Mouse (Mus musculus): ENCODE data around the gene Cacnb3.

The Cacnb3 gene

DNA sequence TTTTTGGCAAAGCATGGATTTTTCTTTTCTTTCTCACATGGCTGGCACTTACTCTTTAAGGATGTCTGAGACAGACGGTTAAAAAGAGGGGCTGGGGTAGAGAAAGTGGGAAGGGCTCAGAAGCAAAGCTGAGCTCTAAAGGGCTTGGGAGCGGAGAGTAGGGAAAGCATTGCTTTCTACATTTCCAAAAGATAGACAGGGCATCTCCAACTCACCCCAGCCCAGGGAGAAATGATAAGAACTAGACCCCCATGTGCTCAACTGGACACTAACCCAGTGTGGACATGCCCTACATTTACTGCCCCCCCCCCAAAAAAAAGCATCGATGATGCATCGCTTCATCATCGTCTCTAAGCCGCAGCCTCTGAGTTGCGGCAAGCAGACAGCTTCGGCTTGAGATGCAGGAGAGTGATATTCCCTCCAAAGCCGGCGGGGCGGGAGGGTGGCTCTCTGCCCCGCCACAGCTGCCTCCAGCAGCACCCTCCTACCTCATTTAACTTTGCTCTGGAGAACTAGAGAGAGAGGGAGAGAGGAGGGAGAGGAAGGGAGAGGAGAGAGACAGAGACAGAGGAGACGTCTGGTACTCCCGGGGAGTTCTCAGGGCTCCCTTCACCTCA is 45.1 kb downstream of the Cacnb3 start:
- DNase-seq (ENCODE audit: low spot score): peak; percentile 52

DNA sequence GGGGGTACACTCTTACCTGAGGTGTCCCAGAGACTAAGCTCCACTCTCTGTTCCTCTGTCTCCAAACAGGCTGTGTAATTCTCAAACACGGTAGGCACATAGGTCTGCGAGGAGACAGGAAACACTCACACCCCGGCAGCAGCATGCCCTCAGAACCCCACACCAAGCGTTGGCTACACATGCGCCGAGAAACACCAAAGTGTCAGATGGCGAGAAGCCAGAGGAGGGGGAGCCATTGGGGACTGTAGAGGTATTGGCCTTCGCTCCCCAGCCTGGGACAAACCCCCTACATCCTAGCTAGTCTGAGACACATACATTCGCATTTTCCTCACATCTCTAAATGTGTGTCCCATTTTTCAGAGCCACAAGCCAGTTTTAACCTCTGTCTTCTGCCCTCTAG is 45.8 kb downstream of the Cacnb3 start:
- peak; percentile 66 for DNase-seq (ENCODE audit: low spot score)

DNA sequence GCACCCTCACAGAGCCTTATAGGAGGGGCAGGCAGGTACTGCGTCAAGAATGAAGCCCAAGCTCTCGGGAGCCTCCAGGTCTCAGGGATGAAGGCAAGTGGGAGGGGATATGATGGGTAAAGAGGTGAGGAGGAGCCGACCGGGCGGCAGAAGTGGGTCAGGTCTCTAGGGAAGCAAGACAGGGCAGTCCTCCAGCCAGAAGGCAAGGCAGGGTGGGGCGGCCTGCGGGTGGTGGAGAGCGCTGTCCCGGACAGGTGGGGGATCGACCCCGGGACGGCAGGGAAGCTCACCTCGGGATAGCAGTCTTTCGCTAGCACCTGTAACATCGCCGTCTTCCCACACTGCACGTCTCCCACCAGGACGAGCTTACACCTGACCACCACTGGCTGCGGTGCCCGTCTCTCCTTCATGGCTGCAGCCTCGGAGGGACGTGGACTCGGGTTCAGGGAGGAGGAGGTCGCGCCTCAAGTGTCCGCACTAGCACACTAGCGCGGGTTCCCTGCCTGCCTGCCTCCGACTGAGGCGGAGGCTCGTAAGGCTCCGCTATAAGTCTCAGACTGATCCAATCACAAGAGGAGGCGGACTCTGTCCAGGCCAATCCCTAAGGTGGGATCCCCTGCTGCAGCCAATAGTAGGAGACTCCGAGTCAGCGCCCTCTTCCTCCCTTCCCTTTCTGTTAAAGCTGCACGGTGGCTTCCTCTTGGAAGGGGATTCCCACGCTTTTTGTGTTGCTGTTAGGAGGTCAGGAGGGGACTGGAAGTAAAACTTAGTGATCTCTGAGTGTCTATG is 46.5 kb downstream of the Cacnb3 start, which contains the start of gene Rnd1:
Rnd1 (minus strand) TSS at position 522 of the 789 bp plus-strand sequence.
- DNase-seq (ENCODE audit: low spot score): peak; percentile 97

DNA sequence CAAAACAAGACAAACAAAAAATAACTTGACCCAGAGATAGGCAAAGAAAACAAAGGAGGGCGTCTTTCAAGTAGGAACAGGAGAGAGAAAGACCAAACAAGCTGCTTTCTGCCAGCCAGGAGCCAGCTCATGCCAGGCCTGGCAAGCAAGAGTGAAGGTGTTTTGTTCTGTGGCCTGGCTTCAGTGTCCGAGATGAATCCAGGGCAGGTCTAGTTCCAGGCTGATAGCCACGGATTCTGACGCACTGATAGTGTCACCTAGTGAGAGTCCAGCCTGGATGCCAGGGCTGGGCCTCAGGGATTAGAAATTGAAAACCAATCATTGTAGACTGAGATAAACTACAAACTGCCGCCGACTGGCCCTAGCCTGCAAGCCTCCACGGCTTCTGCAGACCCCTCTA is 47.3 kb downstream of the Cacnb3 start:
- no peak for DNase-seq (ENCODE audit: low spot score)

DNA sequence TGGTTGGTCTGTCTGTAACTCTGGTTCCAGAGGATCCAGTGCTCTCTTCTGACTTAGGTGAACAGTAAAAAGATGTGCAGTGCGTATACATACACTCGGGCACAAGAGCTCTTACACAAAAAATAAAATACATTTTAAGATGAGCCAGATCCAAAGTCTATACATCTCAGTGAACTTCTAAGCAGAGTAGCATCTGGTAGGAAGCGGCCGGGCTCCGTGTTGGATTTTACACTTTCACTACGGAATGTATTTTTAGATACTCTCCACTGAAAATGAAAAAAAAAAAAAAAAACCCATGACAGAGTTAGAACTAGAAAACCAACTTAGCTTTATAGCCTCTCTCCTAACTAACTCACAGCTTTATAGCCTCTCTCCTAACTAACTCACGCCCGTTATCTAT is 50.0 kb downstream of the Cacnb3 start:
- no peak for DNase-seq (ENCODE audit: low spot score)

DNA sequence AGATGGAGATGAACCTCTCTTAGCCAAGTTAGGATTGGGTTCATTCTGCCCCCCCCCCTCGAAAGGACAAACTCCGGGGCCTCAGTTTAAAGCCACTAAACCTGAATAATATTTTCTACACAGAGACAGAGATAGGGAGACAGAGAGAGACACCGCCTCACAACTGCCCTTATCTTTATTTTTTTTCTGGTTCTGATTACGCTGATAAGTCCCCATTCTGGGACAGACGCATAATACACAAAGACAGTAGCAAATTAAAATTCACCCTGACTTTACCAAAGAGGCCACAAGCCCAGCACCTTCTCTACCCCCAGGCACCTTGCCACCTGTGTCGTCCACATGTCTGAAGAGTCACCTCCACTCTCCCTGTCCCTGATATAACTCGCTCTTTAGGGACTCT is 51.0 kb downstream of the Cacnb3 start:
- DNase-seq (ENCODE audit: low spot score): no peak

DNA sequence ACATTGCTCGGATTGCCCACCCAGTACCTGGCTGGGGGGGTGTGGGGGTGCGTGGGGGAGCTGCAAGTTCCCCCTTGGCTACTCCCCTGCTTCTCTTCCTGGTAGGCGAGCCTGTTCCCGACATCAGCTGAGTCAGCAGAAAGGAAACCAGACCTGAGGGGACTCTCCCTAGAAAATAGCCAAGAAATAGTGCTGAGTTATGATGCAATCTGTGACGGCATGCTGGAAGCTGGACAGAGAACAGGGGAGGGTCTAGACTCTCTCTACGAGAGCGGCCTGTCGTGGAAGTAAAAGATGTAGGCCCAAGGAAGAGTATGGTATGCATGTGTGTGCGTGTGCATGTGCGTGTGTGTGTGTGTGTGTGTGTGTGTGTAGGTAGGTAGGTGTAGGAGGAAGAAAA is 52.5 kb downstream of the Cacnb3 start:
- peak; percentile 66 for DNase-seq (ENCODE audit: low spot score)

DNA sequence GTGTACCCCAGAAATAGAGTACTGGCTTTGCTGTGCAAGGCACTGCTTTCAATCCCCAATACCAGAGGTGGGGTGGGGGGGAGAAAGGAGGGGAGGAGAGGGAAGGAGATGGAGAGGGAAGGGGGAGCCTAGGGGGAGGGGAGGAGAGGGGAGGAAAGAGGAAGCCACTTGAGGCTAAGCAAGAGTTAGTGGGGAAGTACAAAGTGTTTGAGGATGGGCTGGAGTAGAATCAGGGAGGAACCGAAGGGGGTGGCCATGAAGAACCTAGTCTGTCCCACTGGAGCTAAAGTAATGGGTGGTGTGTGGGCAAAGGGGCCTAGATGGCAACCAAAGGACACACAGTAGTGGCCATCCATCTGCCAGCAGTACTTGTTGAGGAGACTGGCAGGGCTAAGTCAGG is 53.1 kb downstream of the Cacnb3 start:
- DNase-seq (ENCODE audit: low spot score): no peak

DNA sequence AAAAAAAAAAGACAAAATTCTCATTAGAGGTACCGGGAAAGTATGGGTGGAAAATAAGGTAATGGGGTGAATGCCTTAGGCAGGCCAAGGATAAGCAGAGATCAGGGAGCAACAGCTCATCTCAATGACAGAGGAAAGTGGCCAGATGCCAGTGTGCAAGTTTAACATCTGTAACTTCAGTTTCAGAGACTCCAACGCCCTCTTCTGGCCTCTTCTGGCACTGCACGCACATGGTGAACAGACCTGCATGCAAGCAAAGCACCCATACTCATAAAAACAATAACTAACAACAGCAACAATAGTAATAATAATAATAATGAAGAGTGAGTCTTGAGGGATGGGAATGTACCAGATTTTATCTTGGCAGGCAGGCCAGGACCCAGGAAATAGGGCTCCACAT is 55.3 kb downstream of the Cacnb3 start:
- DNase-seq (ENCODE audit: low spot score): no peak

DNA sequence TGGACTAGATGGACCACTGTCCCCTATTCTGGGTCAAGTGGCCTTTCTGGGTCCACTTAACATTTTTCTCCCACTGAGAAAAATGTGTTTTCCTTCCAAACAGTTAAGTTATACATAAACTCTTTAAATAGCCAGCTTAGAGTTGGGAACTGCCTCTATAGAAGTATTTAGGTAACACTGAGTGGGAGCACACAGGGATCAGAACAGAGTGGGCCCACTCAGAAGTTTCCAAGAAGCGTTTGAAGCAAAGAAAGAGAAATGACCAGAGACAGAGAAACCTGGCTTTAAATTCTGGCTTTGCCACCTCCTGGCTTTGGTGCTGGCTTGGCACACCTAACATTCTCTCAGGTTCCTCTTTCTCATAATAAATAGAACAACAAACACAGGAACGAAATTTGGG is 59.0 kb downstream of the Cacnb3 start:
- DNase-seq (ENCODE audit: low spot score): no peak

DNA sequence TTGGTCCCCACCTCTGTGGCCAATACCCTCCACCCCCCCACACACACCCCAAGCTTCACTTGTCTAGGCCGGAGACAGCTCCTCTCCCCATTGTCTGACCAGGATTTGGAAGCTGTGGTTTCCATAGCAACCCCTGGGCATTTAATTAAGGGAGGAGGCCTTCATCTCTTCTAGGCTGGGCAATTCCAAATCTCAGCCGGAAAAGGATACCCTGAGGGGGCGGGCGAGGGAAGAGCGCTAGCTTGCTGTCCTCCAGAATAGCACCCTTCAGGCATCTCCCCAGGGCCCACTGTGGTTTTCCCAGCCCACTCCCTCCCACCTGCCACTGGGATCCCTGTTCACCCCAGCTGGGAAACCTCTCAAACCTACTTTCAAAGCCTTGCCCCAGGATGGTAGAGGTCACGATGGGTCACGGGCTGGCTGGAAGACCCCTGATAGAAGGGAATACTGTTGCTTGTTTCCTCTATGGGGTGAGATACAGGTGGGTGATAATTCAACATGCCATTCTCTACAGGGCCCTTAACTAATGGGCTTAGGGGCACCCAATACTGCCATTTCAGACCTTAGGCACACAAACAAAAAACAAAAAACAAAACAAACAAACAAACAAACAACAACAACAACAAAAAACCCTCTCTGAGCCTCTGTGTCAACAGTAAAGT is 61.0 kb downstream of the Cacnb3 start:
- no peak for DNase-seq (ENCODE audit: low spot score)

DNA sequence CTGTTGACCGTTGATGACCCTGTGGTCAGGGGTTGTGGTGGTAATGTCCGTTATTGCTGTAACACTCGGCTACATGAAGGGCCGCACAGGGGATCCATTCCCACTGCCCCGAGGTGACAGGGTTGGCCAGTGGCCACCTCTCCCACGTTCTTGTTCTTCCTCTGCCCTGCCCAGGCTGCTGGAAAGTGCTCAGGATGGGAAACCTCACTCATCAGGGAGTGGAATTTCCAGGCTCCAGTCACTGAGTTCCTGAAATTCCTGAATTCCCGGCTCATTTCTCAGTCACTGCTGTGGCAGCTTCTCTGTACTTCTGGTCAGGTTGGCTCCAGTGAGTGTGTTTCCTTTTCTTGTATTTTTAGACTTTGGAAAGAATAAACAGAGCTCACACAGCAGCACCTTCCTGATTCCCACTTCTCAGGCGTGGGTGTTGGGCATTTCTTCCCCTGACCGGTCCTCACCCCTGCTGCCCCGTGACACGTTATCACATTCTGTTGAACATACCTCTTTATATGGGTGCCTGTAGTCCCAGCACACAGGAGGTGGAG is 61.6 kb downstream of the Cacnb3 start:
- DNase-seq (ENCODE audit: low spot score): no peak
